Mouse (Mus musculus) v-Abl transformed pro-B cells (cell line): ENCODE measurements around the gene Pdik1l.

ENCODE experiments used
- in situ Hi-C, 2 experiments: fragments of 400-800 bp; cut with MboI; formaldehyde crosslinking; loops; one replicate each; pipeline ENCODE4 v1.15.1; 2025; ENCODE audit not compliant: unreplicated experiment in 2 of 2

The Pdik1l gene

GRCm38 (mm10) chr4:134287575-134288025 lies at the start of gene Pdik1l:
Gene Pdik1l (minus strand): TSS chr4:134287895.
- in situ Hi-C loops, result loop anchor here in 1 of 2 experiments (5.0 kb wide), 2 partner anchors 100 to 250 kb away; partner anchors contain the start of gene Cep85

GRCm38 (mm10) chr4:134330281-134330680 lies 42.6 kb upstream of the Pdik1l start:
- in situ Hi-C loops, result no loop called here

DNA sequence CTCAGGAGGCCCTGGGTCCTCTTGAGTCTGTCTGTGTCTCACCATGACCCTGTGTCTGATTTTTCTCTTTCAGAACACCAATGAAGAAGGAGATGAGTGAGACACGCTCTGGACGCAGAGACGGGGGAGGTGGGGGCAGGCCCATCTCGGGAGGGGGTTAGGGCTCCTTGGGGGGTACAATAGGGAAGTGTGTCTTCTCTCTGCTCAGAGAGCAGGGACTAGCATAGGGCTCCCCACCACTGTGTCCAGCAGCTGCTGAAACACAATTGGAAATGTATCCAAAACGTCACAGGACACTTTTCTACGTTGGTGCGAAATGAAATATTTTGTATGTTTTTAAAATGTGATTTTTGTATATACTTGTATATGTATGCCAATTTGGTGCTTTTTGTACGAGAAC lies 41.1 kb upstream of the Pdik1l start:
- in situ Hi-C loops, result no loop called here

GRCm38 (mm10) chr4:134328151-134328550 lies 40.5 kb upstream of the Pdik1l start:
- in situ Hi-C loops, result no loop called here

GRCm38 (mm10) chr4:134326859-134327530 lies 39.3 kb upstream of the Pdik1l start:
- in situ Hi-C loops, result no loop called here

GRCm38 (mm10) chr4:134324655-134325054 lies 37.0 kb upstream of the Pdik1l start:
- in situ Hi-C loops, result no loop called here

DNA sequence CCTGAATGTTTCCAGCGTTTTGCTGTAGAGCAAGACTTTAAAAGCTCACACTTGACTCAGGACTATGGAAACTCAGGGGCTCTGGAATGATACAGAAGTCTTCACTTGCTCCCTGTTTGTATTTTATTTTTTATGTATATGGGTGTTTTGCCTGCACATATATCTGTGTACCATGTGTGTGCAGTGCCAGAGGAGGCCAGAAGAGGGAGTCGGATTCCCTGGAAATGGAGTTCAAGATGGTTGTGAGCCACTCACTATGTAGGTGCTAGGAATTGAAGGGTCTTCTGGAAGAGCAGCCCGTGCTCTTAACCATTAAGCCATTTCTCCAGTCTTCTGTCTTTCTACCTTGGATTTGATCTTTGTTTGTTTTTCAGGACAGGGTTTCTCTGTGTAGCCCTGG lies 33.8 kb upstream of the Pdik1l start:
- in situ Hi-C loops, result no loop called here

GRCm38 (mm10) chr4:134319674-134320073 lies 32.0 kb upstream of the Pdik1l start:
- in situ Hi-C loops, result no loop called here

DNA sequence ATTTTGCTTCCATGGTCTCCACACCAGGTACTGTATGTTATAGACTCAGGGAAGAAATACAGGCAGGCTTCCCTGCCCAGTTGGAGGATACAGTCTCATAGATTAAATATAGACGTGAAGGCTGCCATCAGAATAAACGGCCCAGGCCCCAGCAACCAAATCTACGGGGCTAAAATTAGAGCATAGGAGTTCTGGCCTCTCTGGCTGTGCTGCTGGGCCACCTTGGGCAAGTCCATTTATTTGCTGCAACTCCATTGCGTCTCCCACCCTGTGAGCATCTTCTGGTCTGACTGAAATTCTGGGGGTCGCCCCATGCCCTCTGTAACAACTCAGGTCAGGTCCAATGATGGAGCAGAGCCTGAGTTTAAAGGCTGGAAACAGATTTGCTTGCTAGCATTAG lies 31.4 kb upstream of the Pdik1l start:
- in situ Hi-C loops, result no loop called here

DNA sequence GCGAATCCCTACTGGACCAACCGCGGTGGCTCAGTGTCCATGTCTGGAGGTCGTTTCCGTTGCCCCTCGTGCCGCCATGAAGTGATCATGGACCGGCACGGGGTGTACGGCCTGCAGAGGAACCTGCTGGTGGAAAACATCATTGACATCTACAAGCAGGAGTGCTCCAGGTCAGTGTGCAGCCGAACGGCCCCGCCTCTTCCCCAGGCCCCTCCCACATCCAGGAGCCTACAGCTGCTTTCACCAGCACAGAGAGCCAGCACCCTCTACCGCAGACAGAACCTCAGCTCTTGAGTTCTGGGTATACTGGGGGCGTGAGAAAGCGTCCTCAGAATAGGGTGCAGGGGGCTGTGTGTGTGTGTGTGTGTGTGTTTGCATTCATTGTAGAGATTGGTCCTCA lies 28.7 kb upstream of the Pdik1l start:
- in situ Hi-C loops, result no loop called here

DNA sequence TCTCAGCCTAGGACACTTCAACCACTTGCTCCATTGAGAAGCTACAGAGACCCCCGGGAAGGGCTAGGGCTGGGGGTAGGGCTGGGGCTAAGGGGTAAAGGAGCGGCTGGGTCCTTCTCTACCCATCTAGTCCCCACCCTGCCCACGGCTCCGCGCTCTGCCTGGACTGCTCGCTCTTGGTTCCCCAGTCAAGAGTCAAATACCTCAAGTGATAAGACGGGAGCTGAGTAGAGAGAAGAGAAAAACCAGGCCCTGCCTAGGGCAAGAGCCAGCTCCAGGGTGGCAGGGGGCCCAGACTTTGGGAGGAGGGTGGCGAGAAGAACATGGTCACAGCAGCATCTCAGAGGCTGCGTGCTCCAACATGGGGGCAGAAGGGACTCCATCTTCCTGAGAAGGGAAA lies 27.8 kb upstream of the Pdik1l start:
- in situ Hi-C loops, result no loop called here

GRCm38 (mm10) chr4:134314876-134315275 lies 27.2 kb upstream of the Pdik1l start, which contains the start of gene Trim63:
Gene Trim63 (plus strand): TSS chr4:134315120.
- in situ Hi-C loops, result no loop called here

DNA sequence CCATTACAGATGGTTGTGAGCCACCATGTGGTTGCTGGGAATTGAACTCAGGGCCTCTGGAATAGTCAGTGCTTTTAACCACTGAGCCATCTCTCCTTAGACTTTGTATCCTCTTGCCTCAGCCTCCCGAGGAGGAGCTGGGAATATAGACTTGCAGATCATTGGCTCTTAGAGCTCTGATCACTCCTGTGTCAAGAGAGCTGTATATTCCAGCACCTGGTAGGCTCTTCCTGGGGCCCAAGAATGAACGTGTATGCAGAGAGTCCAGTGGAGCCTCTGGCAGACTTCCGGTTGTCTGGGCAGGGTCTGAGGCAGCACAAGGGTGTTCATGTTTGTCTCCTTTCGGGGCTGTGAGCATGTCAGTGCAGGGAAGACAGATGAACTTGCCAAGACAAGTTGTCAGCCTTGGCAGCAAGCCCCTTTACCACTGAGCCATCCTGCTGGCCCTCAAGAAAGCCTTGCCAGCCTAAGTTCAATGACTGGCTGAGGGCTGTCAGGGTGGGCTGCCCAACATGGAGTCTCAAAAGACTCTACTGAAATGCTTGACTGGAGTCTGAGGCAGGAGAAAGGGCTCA lies 26.5 kb upstream of the Pdik1l start:
- in situ Hi-C loops, result no loop called here

- in situ Hi-C loops, result no loop called here
These were observed 25.2 kb upstream of the Pdik1l start for GRCm38 (mm10) chr4:134312901-134313300.

GRCm38 (mm10) chr4:134312341-134312740 lies 24.6 kb upstream of the Pdik1l start:
- in situ Hi-C loops, result no loop called here

DNA sequence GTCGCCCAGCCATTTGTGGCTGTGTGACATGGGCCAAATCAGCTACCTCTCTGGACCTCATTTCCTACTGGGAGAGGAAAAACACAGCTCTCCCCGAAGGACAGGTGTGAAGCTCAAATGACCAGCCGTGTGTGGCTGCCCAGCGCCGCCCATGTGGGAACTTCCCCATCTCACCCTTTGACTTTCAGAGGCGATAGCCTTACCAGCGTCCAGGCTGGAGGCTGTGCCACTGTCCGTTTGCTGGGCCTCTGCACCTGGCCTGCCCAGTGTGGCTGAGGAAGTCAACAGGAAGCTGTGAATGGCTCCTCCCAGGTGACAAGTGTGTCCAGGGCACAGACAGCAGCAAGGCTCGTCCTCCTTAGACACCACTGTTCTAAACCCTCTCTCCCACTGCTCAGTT lies 24.1 kb upstream of the Pdik1l start:
- in situ Hi-C loops, result no loop called here

DNA sequence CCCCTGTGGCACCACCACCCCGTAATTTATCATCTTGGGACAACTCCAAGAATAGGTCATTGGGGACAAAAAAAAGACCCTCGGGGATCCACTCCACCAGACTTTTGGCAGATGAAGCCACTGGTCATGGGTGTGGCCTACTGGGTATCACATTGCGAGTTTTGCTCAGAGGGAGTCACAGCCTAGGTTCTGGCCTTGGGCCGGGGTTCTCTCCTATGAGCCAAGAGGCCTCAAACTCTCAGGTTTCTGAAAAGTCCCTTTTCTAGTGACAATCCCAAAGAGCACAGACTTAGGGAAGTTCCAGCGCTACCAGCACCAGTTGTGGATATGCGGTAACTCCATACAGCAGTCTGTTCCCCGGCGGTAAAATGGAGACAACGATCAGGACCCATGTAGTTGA lies 23.0 kb upstream of the Pdik1l start:
- in situ Hi-C loops, result no loop called here

DNA sequence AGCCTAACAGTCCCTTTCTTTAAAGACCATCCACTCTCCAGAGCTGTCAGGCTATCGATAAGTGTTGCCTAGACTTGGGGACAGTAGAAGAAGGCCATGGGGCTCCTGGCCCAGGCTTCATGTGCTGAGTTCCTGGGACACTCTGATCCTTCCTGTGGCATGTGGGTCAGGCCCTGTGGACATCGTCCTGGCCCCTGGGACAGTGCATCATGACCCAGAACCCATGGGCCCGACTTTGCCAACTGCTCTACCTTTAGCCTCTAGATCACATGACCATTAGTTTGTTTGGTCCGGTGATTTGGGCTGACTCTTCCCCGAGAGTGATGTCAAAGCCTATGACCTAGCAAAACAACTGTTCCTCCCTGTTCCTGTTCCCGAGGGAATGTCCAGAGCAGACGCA lies 22.4 kb upstream of the Pdik1l start:
- in situ Hi-C loops, result no loop called here

GRCm38 (mm10) chr4:134307367-134308072 lies 19.8 kb upstream of the Pdik1l start:
- in situ Hi-C loops, result no loop called here

GRCm38 (mm10) chr4:134306963-134307362 lies 19.3 kb upstream of the Pdik1l start:
- in situ Hi-C loops, result no loop called here

GRCm38 (mm10) chr4:134302084-134302483 lies 14.4 kb upstream of the Pdik1l start:
- in situ Hi-C loops, result no loop called here

DNA sequence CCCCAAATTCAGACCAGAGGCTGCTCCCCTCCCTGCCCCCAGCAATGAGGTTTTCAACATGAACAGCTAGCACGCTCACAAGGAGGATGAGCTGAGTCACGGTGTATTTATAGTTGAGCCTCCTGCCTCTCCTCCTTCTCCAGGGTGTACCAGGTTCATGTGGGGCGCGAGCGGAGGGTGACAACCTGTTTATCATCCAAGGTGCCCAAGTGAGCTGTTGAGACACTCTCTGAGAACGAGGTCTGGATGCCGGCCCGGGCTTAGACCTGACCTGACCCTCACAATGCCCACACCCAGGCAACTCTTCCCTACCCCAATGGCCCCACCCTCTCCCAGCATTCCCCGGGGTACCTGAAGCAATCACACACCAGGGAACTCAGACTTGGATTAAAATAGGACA lies 12.6 kb upstream of the Pdik1l start:
- in situ Hi-C loops, result no loop called here
